Mouse (Mus musculus) mouse embryonic stem cell (cell line): Measurements from ENCODE around the gene Ahsg.

Source experiments
- in situ Hi-C, 2 experiments: fragments of 300-500 bp; cut with MboI; formaldehyde crosslinking; loops; 1 replicate in 1 of 2; 3 replicates in 1 of 2; pipeline ENCODE4 v1.14.3; 2019 to 2020; ENCODE audit warnings: low sequenced_read_pairs in 2 of 2, low pct_unique_long_range_greater_than_20kb in 1 of 2, mixed read lengths in 1 of 2; ENCODE audit not compliant: unreplicated experiment in 1 of 2

The Ahsg gene

DNA sequence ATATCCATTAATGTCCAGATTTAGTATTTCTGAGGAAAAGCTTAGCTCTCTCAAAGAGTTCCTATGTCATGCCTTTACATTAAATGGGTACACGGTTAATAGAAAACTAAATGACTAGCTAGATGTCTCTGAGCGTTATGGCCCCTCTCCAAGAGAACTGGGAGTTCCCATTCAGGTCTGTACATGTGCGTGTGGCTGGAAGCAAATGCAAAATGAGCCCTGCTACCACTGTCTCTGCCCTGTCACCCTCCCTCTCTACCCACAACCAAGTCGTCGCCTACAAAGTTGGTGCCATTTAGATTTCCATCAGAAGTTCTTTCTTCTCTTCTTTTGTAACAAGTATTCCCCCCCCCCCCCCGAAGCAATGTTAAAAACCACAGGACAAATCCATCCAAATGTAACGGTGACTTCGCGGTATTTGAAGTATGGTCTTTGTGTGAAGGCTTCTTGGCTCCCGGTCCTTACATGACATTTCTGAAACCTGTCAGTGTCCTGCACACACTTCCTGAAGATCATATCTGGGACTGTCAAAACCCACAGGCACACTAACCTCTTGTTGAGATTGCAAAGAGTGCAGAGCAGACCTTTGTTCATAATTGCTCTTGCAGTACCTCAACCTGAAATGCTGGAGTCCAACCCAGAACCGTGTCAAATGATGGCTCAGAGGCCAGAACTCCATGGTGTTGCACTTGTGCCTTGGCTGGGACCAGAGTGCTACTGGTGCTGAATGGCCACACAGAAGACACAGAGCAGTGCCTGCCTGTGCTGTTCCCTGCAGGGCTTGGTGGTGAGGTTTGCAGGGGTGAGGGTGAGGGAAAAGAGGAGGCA lies at the start of gene Ahsg:
TSS of gene Ahsg (plus strand) at position 595 of the 828 bp plus-strand sequence.
- in situ Hi-C loops = no loop called here

DNA sequence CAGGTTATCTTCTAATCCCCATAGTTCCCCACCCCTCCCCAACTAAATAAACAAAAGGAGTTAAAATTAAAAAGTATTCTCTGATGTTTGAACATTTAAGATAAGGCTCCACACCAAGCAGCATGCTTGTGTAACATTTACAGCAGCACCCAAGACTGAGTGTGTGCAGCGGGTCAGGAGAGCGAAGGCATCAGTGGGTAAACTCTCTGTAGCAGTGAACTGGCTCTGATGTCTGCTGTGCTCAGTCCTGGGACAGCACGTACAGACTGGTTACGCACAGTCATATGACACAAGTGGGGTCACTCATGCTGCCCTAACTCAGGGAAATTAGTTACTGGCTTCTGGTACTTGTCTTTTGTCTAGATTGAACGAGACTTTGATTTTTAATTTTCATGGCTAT lies 48.2 kb upstream of the Ahsg start:
- in situ Hi-C loops = no loop called here

DNA sequence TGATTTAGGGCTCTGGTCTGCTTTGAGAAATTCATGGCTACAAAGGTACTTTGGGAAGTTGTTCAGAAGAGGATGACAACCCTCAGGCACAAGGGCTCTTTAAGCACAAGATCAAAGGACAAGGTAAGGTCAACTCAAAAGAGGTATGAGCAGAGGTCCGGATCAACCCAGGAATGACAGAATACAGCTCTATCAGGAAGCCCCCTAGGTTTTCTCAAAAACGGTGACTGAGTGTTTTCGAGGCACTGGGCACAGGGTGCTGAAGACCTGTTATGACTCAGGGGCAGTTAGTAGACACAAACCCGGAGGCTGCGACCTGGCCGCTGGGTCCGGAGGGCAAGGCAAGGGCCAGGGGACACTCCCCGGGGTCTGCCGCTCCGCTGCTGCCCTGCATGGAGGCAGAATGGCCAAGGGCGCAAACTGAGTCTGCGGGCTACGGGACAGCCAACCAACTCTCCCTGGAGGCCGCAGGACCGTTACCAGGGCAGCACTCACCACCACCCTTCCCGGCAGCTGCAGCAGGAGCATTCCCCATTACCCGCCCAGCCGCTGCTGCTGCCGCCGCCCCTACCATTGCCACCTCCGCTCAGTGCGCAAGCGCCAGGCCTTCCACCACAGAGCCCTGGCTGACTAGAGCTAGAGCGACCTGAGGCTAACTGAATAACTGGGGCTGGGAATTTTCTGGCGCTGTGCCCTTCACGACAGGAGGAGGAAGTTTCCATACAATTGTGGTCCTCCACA lies 46.8 kb upstream of the Ahsg start:
- in situ Hi-C loops = no loop called here

DNA sequence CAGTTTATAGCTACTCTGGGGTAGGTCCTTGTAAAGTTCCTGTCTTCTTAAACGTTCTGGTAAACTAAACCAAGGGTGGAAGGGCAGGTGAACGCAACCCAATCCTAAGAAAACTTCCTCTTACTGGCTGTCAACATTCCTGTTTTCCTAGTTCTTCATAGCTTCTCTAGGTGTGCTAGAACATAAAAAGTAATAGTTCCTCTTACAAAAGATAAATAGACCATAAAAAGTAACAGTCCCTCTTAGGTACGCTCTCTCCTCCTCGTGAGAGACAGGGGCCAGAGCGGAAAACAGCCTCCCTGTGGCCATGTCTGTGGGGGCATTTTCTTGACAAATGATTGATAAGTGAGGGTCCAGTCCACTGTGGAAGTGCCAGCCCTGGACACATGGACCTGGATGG lies 46.2 kb upstream of the Ahsg start:
- in situ Hi-C loops = no loop called here

DNA sequence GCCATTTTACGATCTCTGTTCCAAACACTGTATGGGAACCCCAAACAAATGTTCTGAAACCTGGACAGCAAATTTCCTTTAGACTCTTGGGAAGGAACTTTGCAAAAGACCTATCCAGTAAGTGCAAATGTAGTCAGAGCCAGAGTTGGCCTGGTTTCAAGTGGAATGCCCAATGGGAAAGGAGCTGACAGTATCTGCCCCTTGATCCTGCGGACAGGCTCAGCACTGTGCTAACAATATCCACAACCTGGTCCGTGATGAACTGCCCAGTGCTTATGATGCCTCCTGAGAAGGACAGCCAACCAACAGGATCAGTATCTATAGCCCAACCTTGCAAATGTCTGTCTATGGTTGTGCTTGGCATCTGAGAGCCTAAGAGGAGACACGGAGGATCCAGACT lies 45.6 kb upstream of the Ahsg start:
- in situ Hi-C loops = no loop called here

DNA sequence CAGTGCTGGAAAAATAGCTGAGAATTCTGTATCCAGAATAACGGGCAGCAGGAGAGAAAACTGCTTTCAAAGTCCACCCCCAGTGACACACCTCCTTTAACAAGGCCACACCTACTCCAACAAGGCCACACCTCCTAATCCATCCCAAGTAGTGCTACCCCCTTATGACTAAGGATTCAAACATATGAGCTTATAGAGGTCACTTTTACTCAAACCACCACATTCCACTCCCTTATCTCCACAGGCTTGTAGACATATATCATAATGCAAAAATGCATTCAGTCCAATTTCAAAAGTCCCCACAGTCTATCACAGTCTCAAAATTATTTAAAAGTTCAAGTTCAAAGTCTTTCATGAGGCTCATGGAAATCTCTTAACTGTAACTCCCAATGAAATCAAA lies 43.4 kb upstream of the Ahsg start:
- in situ Hi-C loops = no loop called here

DNA sequence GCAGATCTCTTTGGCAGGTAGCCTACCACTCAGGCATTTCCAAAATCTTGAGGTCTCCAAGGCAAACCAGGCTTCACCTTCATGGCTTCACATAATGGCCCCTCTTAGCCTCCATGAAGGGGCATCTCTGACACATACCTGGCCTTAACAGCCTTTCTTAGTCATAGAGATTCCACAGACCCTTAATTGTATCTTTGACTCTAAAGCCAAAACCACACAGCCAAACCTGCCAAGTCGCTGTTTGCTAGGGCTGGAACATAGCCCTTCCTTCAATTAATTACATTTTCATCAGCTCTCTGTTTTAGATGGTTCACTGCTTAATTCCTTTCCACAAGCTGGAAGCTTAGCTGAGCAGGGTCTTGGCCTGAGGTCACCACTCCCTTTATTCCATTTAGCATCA lies 42.7 kb upstream of the Ahsg start:
- in situ Hi-C loops = no loop called here

DNA sequence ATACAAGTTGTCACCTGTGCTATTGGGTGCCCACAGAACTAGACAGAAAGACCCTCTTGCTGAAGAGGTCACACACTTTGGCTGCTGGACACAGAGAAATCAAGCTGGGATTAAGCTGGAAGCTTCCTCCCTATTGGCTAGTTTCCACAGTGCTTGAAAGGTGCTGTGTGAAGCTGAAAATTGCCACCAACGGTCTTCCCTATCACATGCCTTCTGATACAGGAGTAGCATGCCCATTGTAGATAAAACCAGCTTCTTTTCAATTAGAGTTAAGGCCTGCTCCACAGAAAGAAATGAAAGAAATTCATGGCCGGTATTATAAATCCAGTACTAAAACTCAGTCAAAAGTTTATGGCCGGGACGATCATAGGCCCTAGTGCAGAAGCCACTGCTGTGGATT lies 38.4 kb upstream of the Ahsg start:
- in situ Hi-C loops = no loop called here

DNA sequence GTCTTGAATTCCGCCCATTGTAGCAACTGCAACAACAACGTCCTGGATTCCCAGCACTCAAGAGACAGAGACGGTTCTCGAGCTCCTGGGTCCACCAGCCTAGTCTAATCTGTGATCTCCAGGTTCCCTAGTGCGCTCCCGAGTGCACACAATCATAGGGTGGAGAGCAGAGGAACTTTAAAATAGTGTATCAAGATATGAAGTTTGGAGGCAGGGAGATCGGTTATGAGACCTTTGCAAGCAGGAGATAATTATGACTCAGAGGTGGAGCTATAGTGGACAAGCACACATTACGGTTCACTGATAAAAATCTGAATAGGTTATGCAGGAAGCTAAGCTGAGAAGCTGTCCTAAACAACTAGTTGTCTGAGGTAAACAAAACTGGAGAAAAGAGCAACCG lies 34.3 kb upstream of the Ahsg start:
- in situ Hi-C loops = no loop called here

DNA sequence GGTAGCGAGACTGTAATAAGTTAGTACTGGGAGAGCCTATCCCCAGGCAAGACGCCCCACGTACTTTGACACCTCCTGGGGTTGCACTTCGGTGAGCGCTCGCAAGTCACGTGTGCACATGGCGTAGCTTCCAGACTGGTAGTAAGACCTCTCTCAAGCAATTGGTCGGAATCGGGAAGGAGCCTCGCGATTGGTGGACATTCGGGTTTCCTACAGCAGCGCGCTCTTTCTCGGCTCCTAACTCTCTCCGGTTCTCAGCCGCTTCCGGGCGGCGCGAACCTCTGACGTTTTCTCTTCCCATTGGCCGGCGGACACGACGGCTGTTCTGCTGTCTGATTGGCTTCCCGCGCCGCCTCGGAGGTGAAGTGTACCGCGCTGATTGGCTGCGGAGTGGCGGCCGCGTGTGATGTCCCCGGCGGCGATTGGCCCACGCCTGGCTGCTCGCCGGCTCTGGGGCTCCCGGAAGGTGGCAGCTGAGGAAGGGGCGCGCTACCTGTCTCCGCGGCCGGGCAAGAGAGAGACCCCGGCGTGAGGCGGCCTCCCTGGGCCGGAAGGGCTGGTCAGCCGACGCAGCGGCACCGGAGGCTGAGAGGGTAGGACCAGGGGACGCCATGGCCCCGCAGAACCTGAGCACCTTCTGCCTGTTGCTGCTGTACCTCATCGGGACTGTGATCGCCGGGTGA lies 33.5 kb upstream of the Ahsg start, which contains the start of the genes Tbccd1 and Dnajb11:
TSS of gene Tbccd1 (minus strand) at position 239 of the 683 bp plus-strand sequence.
TSS of gene Dnajb11 (plus strand) at position 415 of the 683 bp plus-strand sequence.
- in situ Hi-C loops = no loop called here

DNA sequence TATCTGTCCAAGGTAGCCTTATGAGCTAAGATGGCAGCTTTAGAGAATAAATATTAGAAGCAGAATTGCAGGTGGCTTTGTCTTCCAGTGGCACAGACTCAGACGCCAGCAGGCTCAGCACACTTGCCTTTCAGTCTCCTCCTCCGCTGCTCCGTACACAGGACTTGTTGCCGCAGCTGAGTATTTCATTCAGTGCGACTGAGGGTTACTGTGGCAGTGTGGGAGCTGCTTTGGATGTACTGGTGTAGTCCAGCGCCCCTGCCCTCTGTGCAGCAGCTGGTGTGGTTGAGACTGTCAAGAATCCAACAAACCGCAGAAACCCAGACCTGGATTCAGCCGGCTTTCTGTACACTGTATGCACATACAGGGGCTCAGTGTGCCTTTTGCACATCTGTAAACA lies 18.7 kb upstream of the Ahsg start:
- in situ Hi-C loops = loop anchor here (10.0 kb wide), 2 partner anchors 82 to 182 kb away; partner anchors contain the start of genes Hrg (in 2 of the 2) and Kng1 (in 1 of the 2)

DNA sequence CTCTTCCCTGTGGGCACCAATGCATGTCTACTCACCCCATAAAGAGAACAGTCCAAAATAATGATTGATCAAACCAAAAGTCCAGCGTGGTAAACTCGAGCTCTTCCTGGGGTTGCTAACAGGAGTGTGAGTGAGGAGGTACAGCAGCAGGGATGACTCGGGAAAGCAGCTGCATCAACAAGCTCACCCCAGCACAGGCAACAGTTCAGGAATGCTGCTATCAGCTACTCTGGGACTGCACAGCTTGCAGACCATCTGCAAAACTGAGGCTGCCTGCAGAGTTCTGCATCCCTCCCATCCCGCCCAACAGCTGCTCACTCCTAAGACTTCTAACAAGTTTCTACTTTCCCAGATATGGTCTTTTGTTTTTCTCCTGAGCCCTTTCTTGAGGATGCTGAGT lies 17.7 kb upstream of the Ahsg start:
- in situ Hi-C loops = loop anchor here (10.0 kb wide), 2 partner anchors 81 to 181 kb away; partner anchors contain the start of genes Hrg (in 2 of the 2) and Kng1 (in 1 of the 2)

DNA sequence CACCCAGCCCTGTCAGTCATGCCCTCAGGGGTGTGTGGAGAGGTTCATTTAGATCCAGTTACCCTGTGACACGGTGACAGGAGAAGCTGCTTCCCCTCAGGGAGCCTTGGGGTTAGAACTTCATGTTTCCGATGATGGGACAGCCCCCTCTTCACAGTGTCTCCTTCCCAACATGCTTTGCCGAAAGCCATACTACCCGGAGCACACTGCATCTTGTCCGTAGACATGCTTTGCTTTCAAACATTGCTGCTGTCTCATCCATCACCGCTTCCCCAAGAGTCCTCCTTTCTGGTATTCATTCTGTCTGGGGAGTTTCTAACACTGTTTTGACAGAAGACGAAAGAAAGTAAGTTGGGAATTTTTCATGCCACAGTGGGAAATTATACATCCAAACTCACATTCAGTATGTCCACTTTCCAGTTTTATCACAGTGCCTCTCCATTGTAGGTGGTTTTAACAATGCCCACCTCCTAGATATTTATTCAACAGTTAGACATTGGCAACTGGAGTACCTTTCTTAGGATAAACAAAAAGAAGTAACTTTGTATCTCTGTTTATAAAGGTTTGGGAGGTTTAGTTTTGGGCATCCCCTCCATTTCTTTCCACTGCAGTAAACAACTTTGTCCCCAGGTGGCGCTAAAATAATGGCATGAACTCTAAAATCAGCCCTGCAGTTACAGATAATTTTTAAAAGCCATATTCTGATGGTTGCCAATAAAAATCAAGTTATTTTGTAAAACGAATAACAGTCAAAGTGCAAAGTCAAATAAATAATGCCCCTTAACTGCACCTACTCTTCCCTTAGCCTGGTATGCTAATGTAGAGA lies 14.6 kb upstream of the Ahsg start:
- in situ Hi-C loops = loop anchor here (5.0 to 10.0 kb wide), 3 partner anchors 78 to 178 kb away; partner anchors contain the start of genes Hrg (in 2 of the 2) and Kng1 (in 1 of the 2)

DNA sequence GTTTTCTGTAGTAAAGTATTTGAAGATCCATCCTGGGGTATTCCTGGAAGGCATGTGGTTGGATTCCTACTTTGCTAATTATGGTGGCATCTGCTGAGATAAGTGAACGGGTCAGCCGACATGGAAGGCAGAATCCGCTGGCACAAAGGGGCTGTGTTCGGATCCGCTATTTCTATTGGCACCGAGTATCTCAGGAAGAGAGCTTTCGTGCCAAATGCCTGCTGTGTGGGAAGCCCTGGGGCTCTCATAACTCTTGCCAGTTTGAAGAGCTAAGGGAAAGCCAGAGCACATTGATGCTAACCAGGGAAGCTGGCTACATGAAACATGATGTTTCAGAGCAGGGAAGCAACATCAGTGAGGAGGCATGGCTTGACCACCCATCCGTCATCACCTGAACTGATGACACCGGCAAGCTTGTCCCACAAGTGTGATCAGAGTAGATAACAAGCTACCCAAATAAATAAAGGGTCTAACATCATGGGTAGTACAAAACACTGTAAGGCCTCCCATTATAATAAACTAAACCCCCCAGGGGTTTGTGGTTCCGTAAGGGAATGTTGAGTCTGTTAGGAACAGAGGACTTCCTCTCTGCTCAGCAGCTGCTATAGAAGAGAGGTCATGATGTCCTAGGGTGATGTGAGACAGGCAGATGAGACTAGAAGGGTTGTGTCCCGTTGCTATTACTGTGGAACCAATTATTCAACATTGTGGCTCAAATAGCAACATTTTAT lies 13.3 kb upstream of the Ahsg start:
- in situ Hi-C loops = loop anchor here (5.0 to 10.0 kb wide), 3 partner anchors 77 to 177 kb away; partner anchors contain the start of genes Hrg (in 2 of the 2) and Kng1 (in 1 of the 2)

DNA sequence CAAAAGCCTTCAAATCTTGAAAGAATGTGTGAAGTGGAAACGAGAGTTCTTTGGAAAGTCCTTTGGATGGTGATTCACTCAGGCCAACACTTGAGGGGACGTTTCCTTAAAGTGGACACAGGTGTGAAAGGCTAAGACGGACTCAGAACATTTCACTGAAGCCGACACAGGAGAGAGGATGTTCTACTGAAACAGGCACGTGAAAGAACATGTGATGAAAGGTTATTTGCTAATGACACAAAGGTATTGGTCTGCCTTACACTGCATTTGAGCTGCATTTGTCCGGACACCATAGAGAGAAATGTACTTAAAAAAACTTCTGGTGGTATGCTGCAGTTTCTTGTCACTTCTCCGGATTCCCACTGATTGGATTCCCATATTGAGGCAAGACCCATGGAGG lies 12.4 kb upstream of the Ahsg start:
- in situ Hi-C loops = loop anchor here (5.0 to 10.0 kb wide), 3 partner anchors 76 to 176 kb away; partner anchors contain the start of genes Hrg (in 2 of the 2) and Kng1 (in 1 of the 2)

DNA sequence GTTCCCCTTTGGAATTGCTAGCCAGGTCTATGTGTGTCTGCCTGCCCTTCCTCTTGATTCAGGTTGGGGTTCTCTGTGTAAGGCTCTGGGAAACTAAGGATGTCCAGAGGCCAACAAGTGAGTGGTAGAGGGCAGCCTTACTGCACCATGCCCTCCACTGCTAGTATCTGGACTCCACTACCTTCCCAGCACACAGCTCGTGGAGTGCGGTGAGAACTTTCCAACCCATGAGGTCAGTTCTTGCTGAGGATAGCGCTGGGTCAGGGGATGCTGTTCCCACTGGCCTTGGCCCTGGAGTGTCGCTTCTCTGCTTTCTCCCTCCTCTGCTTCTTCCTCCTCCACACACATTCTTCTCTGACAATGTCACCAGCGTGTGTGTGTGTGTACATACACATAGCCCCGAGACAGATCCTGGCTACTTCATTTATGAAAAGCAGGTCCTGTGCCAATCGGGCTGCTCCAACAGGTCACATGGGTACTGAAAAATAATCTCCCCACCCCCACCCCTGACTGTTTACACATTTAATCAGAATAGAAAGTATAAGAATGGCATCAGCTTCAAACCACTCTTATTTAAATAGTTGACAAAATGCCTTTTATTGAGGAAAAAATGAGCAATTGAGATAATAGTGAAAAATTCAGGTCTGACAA lies 11.0 kb upstream of the Ahsg start:
- in situ Hi-C loops = loop anchor here (5.0 to 10.0 kb wide), 3 partner anchors 75 to 175 kb away; partner anchors contain the start of genes Hrg (in 2 of the 2) and Kng1 (in 1 of the 2)

DNA sequence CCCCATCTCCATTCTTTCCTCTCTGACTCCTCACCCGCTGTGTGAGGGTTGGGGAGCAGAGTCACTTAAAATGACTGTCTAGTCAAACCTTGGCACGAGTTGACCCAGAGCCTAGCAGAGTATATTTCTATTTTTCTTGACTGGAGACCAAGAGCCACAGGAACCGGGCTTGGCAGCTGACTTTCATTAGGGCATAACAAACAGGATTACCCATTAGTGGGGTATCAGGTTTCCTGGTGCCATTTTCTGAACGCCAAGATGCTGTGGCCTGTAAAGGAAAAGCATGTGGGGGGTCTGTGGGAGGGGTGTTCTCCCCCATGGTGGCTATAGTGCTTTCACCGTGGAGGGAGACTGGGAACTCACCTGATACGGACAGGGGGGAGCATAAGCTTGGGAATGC lies 10.2 kb upstream of the Ahsg start:
- in situ Hi-C loops = no loop called here
